ENCODE assay signal across 14 mouse cellular contexts in the genomic region with DNA sequence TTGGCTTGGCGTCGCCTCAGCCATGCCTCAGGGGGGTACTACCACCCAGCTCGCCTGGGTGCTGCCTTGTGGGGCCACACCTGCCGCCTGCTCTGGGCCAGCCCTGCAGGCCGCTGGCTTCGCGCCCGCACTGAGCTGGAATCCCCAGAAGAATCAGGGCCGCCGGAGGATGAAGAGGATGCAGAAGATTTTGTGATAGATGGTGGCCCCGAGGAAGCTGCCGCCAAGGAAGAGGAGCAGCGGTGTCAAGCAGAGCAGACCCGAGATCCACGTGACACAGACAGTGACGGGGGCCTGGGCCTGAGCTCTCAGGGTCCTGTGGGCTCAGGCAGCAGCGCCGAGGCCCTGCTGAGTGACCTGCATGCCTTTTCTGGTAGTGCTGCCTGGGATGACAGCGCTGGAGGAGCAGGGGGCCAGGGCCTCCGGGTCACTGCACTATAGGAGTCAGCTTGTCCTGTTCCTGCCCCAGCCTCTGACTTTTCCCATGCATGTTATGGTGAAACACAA. TPM values are rescaled to one million over a fixed set of nuclear protein-coding genes. Genes with fewer than 3 reads are reported as not detected.
DNase-seq lines count a peak whose midpoint lies in the region; ATAC-seq and TF ChIP-seq lines count a peak whose summit lies in the region.
"Had no signal": no experiment of that assay in that cellular context is flagged by ENCODE, and none has a peak within 500 bp of the region (broad histone marks: within the 10 kb centered on the region; RNA-seq: fewer than 3 reads in every experiment).

No protein-coding gene starts in this region.

- no peaks in the 10 kb centered on the region for H3K79me2 ChIP-seq in heart, adult 2 months (replicated peaks; ENCODE audit: control insufficient read depth, insufficient read depth, low read length)

- intact Hi-C loops in heart, adult 2 months (cut with DNase I) = no loop called here

- no peaks in the 10 kb centered on the region for H3K27me3 ChIP-seq in heart, embryonic 16.5 days (ENCODE audit: control insufficient read depth, insufficient read depth, low read length)
- H3K27me3 ChIP-seq in heart, adult 2 months (ENCODE audit: control insufficient read depth, insufficient read depth, low read length) = no peaks in the 10 kb centered on the region
- H3K27me3 ChIP-seq in midbrain, embryonic 13.5 days = no peaks in the 10 kb centered on the region
- no peaks in the 10 kb centered on the region for H3K27me3 ChIP-seq in midbrain, embryonic 15.5 days (replicated peaks)
- no peaks in the 10 kb centered on the region for H3K27me3 ChIP-seq in liver, embryonic 15.5 days

- peak overlapping the region; percentile 32 for H3K4me3 ChIP-seq in heart, embryonic 16.5 days (ENCODE audit: low read length)
- no peak overlapping the region for H3K4me3 ChIP-seq in heart, adult 2 months
- no peak overlapping the region for H3K4me3 ChIP-seq in midbrain, embryonic 13.5 days (replicated peaks)
- no peak overlapping the region for H3K4me3 ChIP-seq in midbrain, embryonic 15.5 days
- peak overlapping the region; percentile 50 for H3K4me3 ChIP-seq in bone marrow, adult 2 months (replicated peaks; ENCODE audit: control insufficient read depth, low read depth, low read length)
- no peak overlapping the region for H3K4me3 ChIP-seq in liver, embryonic 15.5 days (replicated peaks)
- H3K4me3 ChIP-seq: erythroblast, embryonic 14.5 days had no signal

- DNase-seq in heart, adult 2 months = no peak
- no peak for DNase-seq in ovary, postnatal 14 days (ENCODE audit: low spot score)
- DNase-seq in layer of hippocampus, adult 9-10 months (ENCODE audit: low spot score) = no peak
- DNase-seq: adrenal gland, postnatal 25 days had no signal

- no peak overlapping the region; the same call in 1 of the 2 replicates for H3K27ac ChIP-seq in heart, embryonic 16.5 days (ENCODE audit: low read length)
- H3K27ac ChIP-seq in heart, adult 2 months = no peak overlapping the region
- peak overlapping the region; percentile 19; the same call in 1 of the 2 replicates for H3K27ac ChIP-seq in midbrain, embryonic 13.5 days
- H3K27ac ChIP-seq in midbrain, embryonic 15.5 days = no peak overlapping the region
- peak overlapping the region; percentile 72 for H3K27ac ChIP-seq in bone marrow, adult 2 months (ENCODE audit: control insufficient read depth, insufficient read depth, low read depth, low read length, poor library complexity)
- 0 out of 2 replicates have a peak overlapping the region, but pooled peaks have one; percentile 22 for H3K27ac ChIP-seq in liver, embryonic 15.5 days (replicated peaks)

- peaks cover 28% of the 10 kb centered on the region for H3K36me3 ChIP-seq in heart, embryonic 16.5 days (ENCODE audit: control insufficient read depth, insufficient read depth)
- no peaks in the 10 kb centered on the region for H3K36me3 ChIP-seq in heart, adult 2 months (ENCODE audit: control insufficient read depth, insufficient read depth, low read length)
- peaks cover 83% of the 10 kb centered on the region for H3K36me3 ChIP-seq in midbrain, embryonic 13.5 days
- H3K36me3 ChIP-seq in midbrain, embryonic 15.5 days (replicated peaks) = peaks cover 37% of the 10 kb centered on the region
- H3K36me3 ChIP-seq in liver, embryonic 15.5 days (replicated peaks) = peaks cover 80% of the 10 kb centered on the region

- ATAC-seq in heart, embryonic 16.5 days (replicated peaks; ENCODE audit: extremely low read depth, insufficient read depth, low FRiP score) = no peak
- no peak for ATAC-seq in midbrain, embryonic 13.5 days
- ATAC-seq in midbrain, embryonic 15.5 days (replicated peaks) = no peak
- ATAC-seq in liver, embryonic 15.5 days (ENCODE audit: insufficient read depth) = no peak

- peak overlapping the region; percentile 41; the same call in 1 of the 2 replicates for H3K9ac ChIP-seq in heart, embryonic 16.5 days (ENCODE audit: low read length)
- H3K9ac ChIP-seq in heart, adult 2 months (ENCODE audit: low read depth, low read length) = no peak overlapping the region
- H3K9ac ChIP-seq in midbrain, embryonic 13.5 days (replicated peaks) = peak overlapping the region; percentile 37; the same call in 1 of the 2 replicates
- H3K9ac ChIP-seq in midbrain, embryonic 15.5 days = no peak overlapping the region
- no peak overlapping the region for H3K9ac ChIP-seq in liver, embryonic 15.5 days

- no peaks in the 10 kb centered on the region for H3K9me3 ChIP-seq in heart, embryonic 16.5 days (replicated peaks; ENCODE audit: control insufficient read depth, low read length)
- H3K9me3 ChIP-seq in midbrain, embryonic 13.5 days = no peaks in the 10 kb centered on the region
- no peaks in the 10 kb centered on the region for H3K9me3 ChIP-seq in midbrain, embryonic 15.5 days
- no peaks in the 10 kb centered on the region for H3K9me3 ChIP-seq in liver, embryonic 15.5 days (replicated peaks)

- TF ChIP-seq CTCF in heart, adult 2 months (IDR thresholded peaks at IDR 0.05) = no peak
- no peak for TF ChIP-seq CTCF in bone marrow, adult 2 months (IDR thresholded peaks at IDR 0.05; ENCODE audit: control insufficient read depth, insufficient read depth, low read length)

- no peak for TF ChIP-seq POLR2A in heart, adult 2 months (IDR thresholded peaks at IDR 0.05; ENCODE audit: insufficient read depth, low read depth, low read length)
- no peak; the same call in 1 of the 2 replicates for TF ChIP-seq POLR2A in bone marrow, adult 2 months (IDR thresholded peaks at IDR 0.05; ENCODE audit: borderline replicate concordance, control insufficient read depth, low read depth, low read length)

- no peak for TF ChIP-seq EP300 in heart, adult 2 months (IDR thresholded peaks at IDR 0.05; ENCODE audit: insufficient read depth, low read depth, low read length)

- 0 out of 2 replicates have a peak, but pooled peaks cover 4% of the 10 kb centered on the region for H3K4me1 ChIP-seq in heart, embryonic 16.5 days (ENCODE audit: control insufficient read depth, insufficient read depth, low read length)
- peaks cover 3% of the 10 kb centered on the region for H3K4me1 ChIP-seq in heart, adult 2 months (ENCODE audit: control insufficient read depth, insufficient read depth, low read length)
- 0 out of 2 replicates have a peak, but pooled peaks cover 1% of the 10 kb centered on the region for H3K4me1 ChIP-seq in midbrain, embryonic 13.5 days (replicated peaks)
- no peaks in the 10 kb centered on the region for H3K4me1 ChIP-seq in midbrain, embryonic 15.5 days
- H3K4me1 ChIP-seq in bone marrow, adult 2 months (ENCODE audit: control insufficient read depth, insufficient read depth, low read length) = peaks cover 2% of the 10 kb centered on the region
- peaks cover 33% of the 10 kb centered on the region for H3K4me1 ChIP-seq in liver, embryonic 15.5 days (replicated peaks)

- 67% methylated on average over 20 of the region's 20 CpGs for WGBS in heart, embryonic 16.5 days
- 76% methylated on average over 20 of the region's 20 CpGs for WGBS in heart, adult 2 months
- WGBS in midbrain, embryonic 13.5 days = 67% methylated on average over 20 of the region's 20 CpGs
- 69% methylated on average over 20 of the region's 20 CpGs for WGBS in midbrain, embryonic 15.5 days
- WGBS in bone marrow, adult 2 months = 47% methylated on average over 20 of the region's 20 CpGs
- WGBS in liver, embryonic 15.5 days (ENCODE audit: insufficient replicate concordance) = 71% methylated on average over 20 of the region's 20 CpGs

- peak overlapping the region; percentile 7 for H3K4me2 ChIP-seq in heart, embryonic 16.5 days (ENCODE audit: low read depth, low read length)
- H3K4me2 ChIP-seq in midbrain, embryonic 13.5 days (replicated peaks) = no peak overlapping the region
- H3K4me2 ChIP-seq in midbrain, embryonic 15.5 days = no peak overlapping the region
- 0 out of 2 replicates have a peak overlapping the region, but pooled peaks have one; percentile 37 for H3K4me2 ChIP-seq in liver, embryonic 15.5 days

RNA-seq across cellular contexts. Expression of gene Ptprcap, which starts 2.7 kb away (rescaled TPM):
- polyA plus RNA-seq in heart, embryonic 16.5 days (2015; fragmentation: Nextera tagmentation; extraction: Ambion mirVana) = 25.3 and 71.1 TPM in 2 replicates
- total RNA-seq in heart, adult 2 months (2021) = 1 to 10 TPM; 1.1 to 1.7 TPM
- 2.2 and 6.4 TPM in 2 replicates for polyA plus RNA-seq in heart, adult 2 months (2012; rRNA removed)
- polyA plus RNA-seq in midbrain, embryonic 13.5 days (2015; fragmentation: Nextera tagmentation; extraction: Ambion mirVana) = 0.24 and 0.50 TPM in 2 replicates
- 0.26 and 0.96 TPM in 2 replicates for polyA plus RNA-seq in midbrain, embryonic 15.5 days (2015; fragmentation: Nextera tagmentation; extraction: Ambion mirVana)
- 27.6 and 60.8 TPM in 2 replicates for polyA plus RNA-seq in bone marrow, adult 2 months (2011; ENCODE audit: insufficient read depth, insufficient read length, low replicate concordance, missing spikeins)
- 15.6 and 17.5 TPM in 2 replicates for polyA plus RNA-seq in liver, embryonic 15.5 days (2015; fragmentation: Nextera tagmentation; extraction: Ambion mirVana)

RNA-seq across cellular contexts. Expression of gene Rps6kb2, which starts 7.0 kb away (rescaled TPM):
- 47.4 and 48.7 TPM in 2 replicates for polyA plus RNA-seq in heart, embryonic 16.5 days (2015; fragmentation: Nextera tagmentation; extraction: Ambion mirVana)
- total RNA-seq in heart, adult 2 months (2021) = 10 to 100 TPM; 14.7 to 18.2 TPM
- 29.5 and 32.9 TPM in 2 replicates for polyA plus RNA-seq in heart, adult 2 months (2012; rRNA removed)
- polyA plus RNA-seq in midbrain, embryonic 13.5 days (2015; fragmentation: Nextera tagmentation; extraction: Ambion mirVana) = 60.5 and 62.9 TPM in 2 replicates
- 60.1 and 60.7 TPM in 2 replicates for polyA plus RNA-seq in midbrain, embryonic 15.5 days (2015; fragmentation: Nextera tagmentation; extraction: Ambion mirVana)
- polyA plus RNA-seq in bone marrow, adult 2 months (2011; ENCODE audit: insufficient read depth, insufficient read length, low replicate concordance, missing spikeins) = 51.8 and 86.1 TPM in 2 replicates
- polyA plus RNA-seq in liver, embryonic 15.5 days (2015; fragmentation: Nextera tagmentation; extraction: Ambion mirVana) = 32.8 and 34.2 TPM in 2 replicates

RNA-seq across cellular contexts. Expression of gene Coro1b, which starts 7.7 kb away (rescaled TPM):
- 133 and 134 TPM in 2 replicates for polyA plus RNA-seq in heart, embryonic 16.5 days (2015; fragmentation: Nextera tagmentation; extraction: Ambion mirVana)
- total RNA-seq in heart, adult 2 months (2021) = 10 to 100 TPM; 43.9 to 45.1 TPM
- polyA plus RNA-seq in heart, adult 2 months (2012; rRNA removed) = 83.3 and 95.0 TPM in 2 replicates
- polyA plus RNA-seq in midbrain, embryonic 13.5 days (2015; fragmentation: Nextera tagmentation; extraction: Ambion mirVana) = 121 and 127 TPM in 2 replicates
- polyA plus RNA-seq in midbrain, embryonic 15.5 days (2015; fragmentation: Nextera tagmentation; extraction: Ambion mirVana) = 127 and 139 TPM in 2 replicates
- polyA plus RNA-seq in bone marrow, adult 2 months (2011; ENCODE audit: insufficient read depth, insufficient read length, low replicate concordance, missing spikeins) = 75.8 and 114 TPM in 2 replicates
- polyA plus RNA-seq in liver, embryonic 15.5 days (2015; fragmentation: Nextera tagmentation; extraction: Ambion mirVana) = 71.8 and 77.5 TPM in 2 replicates

RNA-seq across cellular contexts. Expression of gene Cabp4, which starts 12.3 kb away (rescaled TPM):
- polyA plus RNA-seq in heart, embryonic 16.5 days (2015; fragmentation: Nextera tagmentation; extraction: Ambion mirVana) = 0.11 TPM in 1 of 2 replicates, not detected in the other
- not detected for total RNA-seq in heart, adult 2 months (2021)
- polyA plus RNA-seq in heart, adult 2 months (2012; rRNA removed) = 0.21 TPM in 1 of 2 replicates, not detected in the other
- polyA plus RNA-seq in midbrain, embryonic 13.5 days (2015; fragmentation: Nextera tagmentation; extraction: Ambion mirVana) = 0.19 and 0.34 TPM in 2 replicates
- polyA plus RNA-seq in midbrain, embryonic 15.5 days (2015; fragmentation: Nextera tagmentation; extraction: Ambion mirVana) = 0.22 and 0.28 TPM in 2 replicates
- polyA plus RNA-seq in bone marrow, adult 2 months (2011; ENCODE audit: insufficient read depth, insufficient read length, low replicate concordance, missing spikeins) = 0.29 and 0.60 TPM in 2 replicates
- 0.13 TPM in 2 replicates for polyA plus RNA-seq in liver, embryonic 15.5 days (2015; fragmentation: Nextera tagmentation; extraction: Ambion mirVana)
- total RNA-seq: gastrocnemius, adult 8-10 months; layer of hippocampus, postnatal 14 days had no signal
- polyA plus RNA-seq: intestine, embryonic 14.5 days; liver, adult 2 months had no signal

RNA-seq across cellular contexts. Expression of gene Gpr152, which starts 16.5 kb away (rescaled TPM):
- polyA plus RNA-seq in heart, embryonic 16.5 days (2015; fragmentation: Nextera tagmentation; extraction: Ambion mirVana) = not detected in 2 replicates
- under 1 TPM in 1 of 2 experiments, not detected in 1; 0.05 TPM for total RNA-seq in heart, adult 2 months (2021)
- 0.12 TPM in 2 replicates for polyA plus RNA-seq in heart, adult 2 months (2012; rRNA removed)
- polyA plus RNA-seq in midbrain, embryonic 13.5 days (2015; fragmentation: Nextera tagmentation; extraction: Ambion mirVana) = 0.05 and 0.08 TPM in 2 replicates
- polyA plus RNA-seq in midbrain, embryonic 15.5 days (2015; fragmentation: Nextera tagmentation; extraction: Ambion mirVana) = 0.04 TPM in 1 of 2 replicates, not detected in the other
- polyA plus RNA-seq in bone marrow, adult 2 months (2011; ENCODE audit: insufficient read depth, insufficient read length, low replicate concordance, missing spikeins) = not detected in 2 replicates
- not detected in 2 replicates for polyA plus RNA-seq in liver, embryonic 15.5 days (2015; fragmentation: Nextera tagmentation; extraction: Ambion mirVana)
- total RNA-seq: gastrocnemius, adult 8-10 months; layer of hippocampus, postnatal 14 days; liver, adult 2 months had no signal
- polyA plus RNA-seq: intestine, embryonic 14.5 days had no signal

Comparison
In these comparisons a context has a peak if more than half of its experiments do, and no peak if none do; other contexts are left out.
1. H3K27ac ChIP-seq: peak in midbrain, embryonic 13.5 days (single experiment), bone marrow, adult 2 months (single experiment) and liver, embryonic 15.5 days (single experiment); none in heart, embryonic 16.5 days (single experiment), heart, adult 2 months (single experiment) and midbrain, embryonic 15.5 days (single experiment).
2. H3K4me3 ChIP-seq: peak in heart, embryonic 16.5 days (single experiment) and bone marrow, adult 2 months (single experiment); none in heart, adult 2 months (single experiment), midbrain, embryonic 13.5 days (single experiment), midbrain, embryonic 15.5 days (single experiment) and liver, embryonic 15.5 days (single experiment).
3. H3K9ac ChIP-seq: peak in heart, embryonic 16.5 days (single experiment) and midbrain, embryonic 13.5 days (single experiment); none in heart, adult 2 months (single experiment), midbrain, embryonic 15.5 days (single experiment) and liver, embryonic 15.5 days (single experiment).
4. H3K4me2 ChIP-seq: peak in heart, embryonic 16.5 days (single experiment) and liver, embryonic 15.5 days (single experiment); none in midbrain, embryonic 13.5 days (single experiment) and midbrain, embryonic 15.5 days (single experiment).